Comparison of ENCODE assay signal across 9 mouse cellular contexts in genomic region chr5:65956144-65957008, GRCm38 (mm10). TPM values are rescaled to one million over a fixed set of nuclear protein-coding genes. Genes with fewer than 3 reads are reported as not detected.
A peak's percentile ranks its signal among the peaks of the same experiment; 100 is the strongest.
DNase-seq lines count a peak whose midpoint lies in the region; ATAC-seq and TF ChIP-seq lines count a peak whose summit lies in the region.
"Had no signal": no experiment of that assay in that cellular context is flagged by ENCODE, and none has a peak within 500 bp of the region (broad histone marks: within the 10 kb centered on the region; RNA-seq: fewer than 3 reads in every experiment).

No protein-coding gene starts in this region.

- 0 out of 2 replicates have a peak overlapping the region, but pooled peaks have one; percentile 7 for H3K27ac ChIP-seq in heart, embryonic 16.5 days (ENCODE audit: low read length)
- H3K27ac ChIP-seq in bone marrow macrophage, adult 2 months (ENCODE audit: insufficient read depth, low read depth, low read length) = peak overlapping the region; percentile 47
- H3K27ac ChIP-seq in hindbrain, embryonic 14.5 days = no peak overlapping the region
- H3K27ac ChIP-seq in midbrain, embryonic 12.5 days (replicated peaks) = no peak overlapping the region

- no peaks in the 10 kb centered on the region for H3K36me3 ChIP-seq in heart, embryonic 16.5 days (ENCODE audit: control insufficient read depth, insufficient read depth)
- H3K36me3 ChIP-seq in hindbrain, embryonic 14.5 days (replicated peaks; ENCODE audit: control insufficient read depth, insufficient read depth) = no peaks in the 10 kb centered on the region
- H3K36me3 ChIP-seq in midbrain, embryonic 12.5 days = no peaks in the 10 kb centered on the region

- ATAC-seq in heart, embryonic 16.5 days (replicated peaks; ENCODE audit: extremely low read depth, insufficient read depth, low FRiP score) = no peak
- ATAC-seq in hindbrain, embryonic 14.5 days (ENCODE audit: low FRiP score) = no peak
- ATAC-seq in midbrain, embryonic 12.5 days (ENCODE audit: low FRiP score, low read depth) = no peak

- intact Hi-C loops in heart, postnatal 36 days (cut with DNase I) = no loop called here

- WGBS in heart, embryonic 16.5 days = 79% methylated on average over 9 of the region's 9 CpGs
- WGBS in hindbrain, embryonic 14.5 days = 79% methylated on average over 9 of the region's 9 CpGs
- WGBS in midbrain, embryonic 12.5 days = 80% methylated on average over 9 of the region's 9 CpGs

- peak overlapping the region; percentile 63 for H3K4me2 ChIP-seq in heart, embryonic 16.5 days (ENCODE audit: low read depth, low read length)
- peak overlapping the region; percentile 42 for H3K4me2 ChIP-seq in hindbrain, embryonic 14.5 days (replicated peaks)
- H3K4me2 ChIP-seq in midbrain, embryonic 12.5 days (replicated peaks) = peak overlapping the region; percentile 49

- DNase-seq in heart, postnatal 36 days = no peak
- DNase-seq in hindbrain, embryonic 14.5 days (ENCODE audit: low spot score) = no peak
- DNase-seq in layer of hippocampus, adult 18-20 months (ENCODE audit: low spot score in 2 of 2) = no peak
- no peak for DNase-seq in cerebellum, adult 9-11 months
- DNase-seq in urinary bladder, adult 18-20 months (ENCODE audit: low spot score in 2 of 2) = no peak

- no peak for TF ChIP-seq CTCF in bone marrow macrophage, adult 2 months (IDR thresholded peaks at IDR 0.05; ENCODE audit: low read depth, low read length)

- no peak for TF ChIP-seq POLR2A in bone marrow macrophage, adult 2 months (IDR thresholded peaks at IDR 0.05; ENCODE audit: borderline replicate concordance, low read depth, low read length)

- H3K4me3 ChIP-seq in heart, embryonic 16.5 days (ENCODE audit: low read length) = peak overlapping the region; percentile 47
- H3K4me3 ChIP-seq in bone marrow macrophage, adult 2 months (ENCODE audit: insufficient read depth, low read length) = peak overlapping the region; percentile 49
- peak overlapping the region; percentile 12 for H3K4me3 ChIP-seq in hindbrain, embryonic 14.5 days (replicated peaks; ENCODE audit: low read length)
- H3K4me3 ChIP-seq in midbrain, embryonic 12.5 days = peak overlapping the region; percentile 34

- no peaks in the 10 kb centered on the region for H3K27me3 ChIP-seq in heart, embryonic 16.5 days (ENCODE audit: control insufficient read depth, insufficient read depth, low read length)
- H3K27me3 ChIP-seq in hindbrain, embryonic 14.5 days (ENCODE audit: control insufficient read depth, insufficient read depth, low read length) = no peaks in the 10 kb centered on the region
- H3K27me3 ChIP-seq in midbrain, embryonic 12.5 days = no peaks in the 10 kb centered on the region

- peaks cover 7% of the 10 kb centered on the region for H3K4me1 ChIP-seq in heart, embryonic 16.5 days (ENCODE audit: control insufficient read depth, insufficient read depth, low read length)
- H3K4me1 ChIP-seq in bone marrow macrophage, adult 2 months (ENCODE audit: control insufficient read depth, insufficient read depth, low read length) = peaks cover 12% of the 10 kb centered on the region
- H3K4me1 ChIP-seq in hindbrain, embryonic 14.5 days (replicated peaks; ENCODE audit: control insufficient read depth, insufficient read depth, low read length) = peaks cover 11% of the 10 kb centered on the region
- H3K4me1 ChIP-seq in midbrain, embryonic 12.5 days = peaks cover 14% of the 10 kb centered on the region

- H3K9ac ChIP-seq in heart, embryonic 16.5 days (ENCODE audit: low read length) = peak overlapping the region; percentile 28; the same call in 1 of the 2 replicates
- no peak overlapping the region for H3K9ac ChIP-seq in hindbrain, embryonic 14.5 days
- H3K9ac ChIP-seq in midbrain, embryonic 12.5 days (replicated peaks) = no peak overlapping the region

- H3K9me3 ChIP-seq in heart, embryonic 16.5 days (replicated peaks; ENCODE audit: control insufficient read depth, low read length) = no peaks in the 10 kb centered on the region
- no peaks in the 10 kb centered on the region for H3K9me3 ChIP-seq in hindbrain, embryonic 14.5 days (ENCODE audit: control insufficient read depth, low read length)
- H3K9me3 ChIP-seq in midbrain, embryonic 12.5 days = no peaks in the 10 kb centered on the region

RNA-seq across cellular contexts. Expression of gene Chrna9, which starts 21.7 kb away (rescaled TPM):
- 3.3 and 7.6 TPM in 2 replicates for polyA plus RNA-seq in heart, embryonic 16.5 days (2015; fragmentation: Nextera tagmentation; extraction: Ambion mirVana)
- not detected for total RNA-seq in heart, postnatal 36 days (2021)
- not detected in 2 replicates for polyA plus RNA-seq in bone marrow macrophage, adult 2 months (2012; ENCODE audit: insufficient read depth, insufficient read length, missing spikeins)
- polyA plus RNA-seq in hindbrain, embryonic 14.5 days (2014; fragmentation: Nextera tagmentation; extraction: Ambion mirVana) = not detected in 2 replicates
- polyA plus RNA-seq in midbrain, embryonic 12.5 days (2016; fragmentation: Nextera tagmentation; extraction: Ambion mirVana) = not detected in 2 replicates
- total RNA-seq in layer of hippocampus, adult 18-20 months (2021) = not detected
- total RNA-seq: neutrophil, adult 5-6 weeks had no signal

RNA-seq across cellular contexts. Expression of gene 9130230L23Rik, which starts 47.7 kb away (rescaled TPM):
- polyA plus RNA-seq in heart, embryonic 16.5 days (2015; fragmentation: Nextera tagmentation; extraction: Ambion mirVana) = 0.22 and 0.30 TPM in 2 replicates
- total RNA-seq in heart, postnatal 36 days (2021) = not detected
- 1.0 TPM in 2 replicates for polyA plus RNA-seq in bone marrow macrophage, adult 2 months (2012; ENCODE audit: insufficient read depth, insufficient read length, missing spikeins)
- polyA plus RNA-seq in hindbrain, embryonic 14.5 days (2014; fragmentation: Nextera tagmentation; extraction: Ambion mirVana) = 0.26 TPM in 1 of 2 replicates, not detected in the other
- not detected in 2 replicates for polyA plus RNA-seq in midbrain, embryonic 12.5 days (2016; fragmentation: Nextera tagmentation; extraction: Ambion mirVana)
- not detected for total RNA-seq in layer of hippocampus, adult 18-20 months (2021)

Comparison
In these comparisons a context has a peak if more than half of its experiments do, and no peak if none do; other contexts are left out.
1. H3K27ac ChIP-seq: peak in heart, embryonic 16.5 days (single experiment) and bone marrow macrophage, adult 2 months (single experiment); none in hindbrain, embryonic 14.5 days (single experiment) and midbrain, embryonic 12.5 days (single experiment).
2. Peak in every context shown above with its lines, with median percentiles within 50 percentile points of each other: H3K4me2 ChIP-seq and H3K4me3 ChIP-seq.